Mouse (Mus musculus): Measurements from ENCODE around the gene Rasal2. TPM values are rescaled to one million over a fixed set of nuclear protein-coding genes. Genes with fewer than 3 reads are reported as not detected.
"Not testable (repeated sequence)": the region's sequence is repeated elsewhere in the genome, so short reads cannot be mapped to it uniquely, and the experiment has no call there.

The Rasal2 gene
- polyA plus RNA-seq, 2 experiments from 2014 or later = 0.19 TPM; not detected in 1

GRCm38 (mm10) chr1:157239687-157240086, 172.7 kb downstream of the Rasal2 start:
- ATAC-seq = no peak

- not testable (repeated sequence) for ATAC-seq
These were observed 175.6 kb downstream of the Rasal2 start for GRCm38 (mm10) chr1:157236650-157237344.

- no peak for ATAC-seq
These were observed 178.9 kb downstream of the Rasal2 start for GRCm38 (mm10) chr1:157233451-157233850.

- no peak for ATAC-seq
These were observed 180.0 kb downstream of the Rasal2 start for GRCm38 (mm10) chr1:157232372-157232771.

- ATAC-seq = no peak
These were observed 181.4 kb downstream of the Rasal2 start for GRCm38 (mm10) chr1:157231016-157231415.

GRCm38 (mm10) chr1:157230386-157230785, 182.0 kb downstream of the Rasal2 start:
- no peak for ATAC-seq

- ATAC-seq = no peak
These were observed 187.4 kb downstream of the Rasal2 start for GRCm38 (mm10) chr1:157225013-157225412.

- ATAC-seq = no peak
These were observed 191.5 kb downstream of the Rasal2 start for GRCm38 (mm10) chr1:157220910-157221309.

- ATAC-seq = no peak
These were observed 191.9 kb downstream of the Rasal2 start for GRCm38 (mm10) chr1:157220466-157220865.

- ATAC-seq = no peak
These were observed 203.6 kb downstream of the Rasal2 start for GRCm38 (mm10) chr1:157208754-157209153.

- no peak for ATAC-seq
These were observed 206.7 kb downstream of the Rasal2 start for GRCm38 (mm10) chr1:157205685-157206084.

GRCm38 (mm10) chr1:157183043-157183442, 229.4 kb downstream of the Rasal2 start:
- ATAC-seq = no peak

- no peak for ATAC-seq
These were observed 230.0 kb downstream of the Rasal2 start for GRCm38 (mm10) chr1:157182431-157182830.

- no peak for ATAC-seq
These were observed 231.3 kb downstream of the Rasal2 start for GRCm38 (mm10) chr1:157181081-157181480.

- no peak for ATAC-seq
These were observed 233.2 kb downstream of the Rasal2 start for GRCm38 (mm10) chr1:157178988-157179764.

- ATAC-seq = no peak
These were observed 243.1 kb downstream of the Rasal2 start for GRCm38 (mm10) chr1:157169292-157169691.

- ATAC-seq = no peak
These were observed 243.5 kb downstream of the Rasal2 start for GRCm38 (mm10) chr1:157168891-157169290.

- ATAC-seq = no peak
These were observed 258.6 kb downstream of the Rasal2 start for GRCm38 (mm10) chr1:157153781-157154180.

GRCm38 (mm10) chr1:157150107-157150506, 262.3 kb downstream of the Rasal2 start:
- no peak for ATAC-seq

GRCm38 (mm10) chr1:157144621-157145020, 267.8 kb downstream of the Rasal2 start:
- no peak for ATAC-seq

- ATAC-seq = no peak
These were observed 269.0 kb downstream of the Rasal2 start for GRCm38 (mm10) chr1:157143326-157143932.

- ATAC-seq = no peak
These were observed 271.4 kb downstream of the Rasal2 start for GRCm38 (mm10) chr1:157141014-157141413.

GRCm38 (mm10) chr1:157137854-157138241, 274.5 kb downstream of the Rasal2 start:
- no peak for ATAC-seq
